Mouse (Mus musculus): ENCODE data around the gene Xirp1. TPM values are rescaled to one million over a fixed set of nuclear protein-coding genes. Genes with fewer than 3 reads are reported as not detected.

Gene Xirp1
- total RNA-seq, 1 experiment from 2014 or later = not detected

GRCm38 (mm10) chr9:119993092-119993844 lies 30.1 kb downstream of the Xirp1 start:
- ATAC-seq (replicated peaks; ENCODE audit: low read depth, poor library complexity, severe bottlenecking) = 0 out of 2 replicates have a peak, but pooled peaks have one; percentile 11

GRCm38 (mm10) chr9:119991310-119991709 lies 32.1 kb downstream of the Xirp1 start:
- ATAC-seq (replicated peaks; ENCODE audit: low read depth, poor library complexity, severe bottlenecking) = no peak

- no peak for ATAC-seq (replicated peaks; ENCODE audit: low read depth, poor library complexity, severe bottlenecking)
Observed at GRCm38 (mm10) chr9:119988304-119988703, 35.1 kb downstream of the Xirp1 start.

- no peak for ATAC-seq (replicated peaks; ENCODE audit: low read depth, poor library complexity, severe bottlenecking)
Observed at GRCm38 (mm10) chr9:119985881-119986574, 37.4 kb downstream of the Xirp1 start.

GRCm38 (mm10) chr9:119984536-119985011 lies 38.8 kb downstream of the Xirp1 start, which contains the start of gene Csrnp1:
Gene Csrnp1, minus strand, starts transcription at chr9:119984658.
- no peak for ATAC-seq (replicated peaks; ENCODE audit: low read depth, poor library complexity, severe bottlenecking)

GRCm38 (mm10) chr9:119983585-119984535 lies 39.5 kb downstream of the Xirp1 start:
- ATAC-seq (replicated peaks; ENCODE audit: low read depth, poor library complexity, severe bottlenecking) = peak; percentile 31

GRCm38 (mm10) chr9:119982956-119983551 lies 40.3 kb downstream of the Xirp1 start:
- no peak for ATAC-seq (replicated peaks; ENCODE audit: low read depth, poor library complexity, severe bottlenecking)

GRCm38 (mm10) chr9:119982241-119982811 lies 41.1 kb downstream of the Xirp1 start:
- ATAC-seq (replicated peaks; ENCODE audit: low read depth, poor library complexity, severe bottlenecking) = peak; percentile 19

GRCm38 (mm10) chr9:119981183-119982179 lies 41.9 kb downstream of the Xirp1 start:
- ATAC-seq (replicated peaks; ENCODE audit: low read depth, poor library complexity, severe bottlenecking) = peak; percentile 51

GRCm38 (mm10) chr9:119980770-119981182 lies 42.6 kb downstream of the Xirp1 start:
- no peak for ATAC-seq (replicated peaks; ENCODE audit: low read depth, poor library complexity, severe bottlenecking)

GRCm38 (mm10) chr9:119979749-119980148 lies 43.6 kb downstream of the Xirp1 start:
- ATAC-seq (replicated peaks; ENCODE audit: low read depth, poor library complexity, severe bottlenecking) = no peak

- no peak for ATAC-seq (replicated peaks; ENCODE audit: low read depth, poor library complexity, severe bottlenecking)
Observed at GRCm38 (mm10) chr9:119978811-119979441, 44.5 kb downstream of the Xirp1 start.

GRCm38 (mm10) chr9:119978151-119978810 lies 45.1 kb downstream of the Xirp1 start:
- ATAC-seq (replicated peaks; ENCODE audit: low read depth, poor library complexity, severe bottlenecking) = peak; percentile 7; the same call in 1 of the 2 replicates

- no peak for ATAC-seq (replicated peaks; ENCODE audit: low read depth, poor library complexity, severe bottlenecking)
Observed at GRCm38 (mm10) chr9:119977557-119978060, 45.8 kb downstream of the Xirp1 start.

- peak; percentile 6; the same call in 1 of the 2 replicates for ATAC-seq (replicated peaks; ENCODE audit: low read depth, poor library complexity, severe bottlenecking)
Observed at GRCm38 (mm10) chr9:119976704-119977556, 46.5 kb downstream of the Xirp1 start.

- ATAC-seq (replicated peaks; ENCODE audit: low read depth, poor library complexity, severe bottlenecking) = no peak
Observed at GRCm38 (mm10) chr9:119975286-119975685, 48.1 kb downstream of the Xirp1 start.

Measured in common myeloid progenitor, adult 5-6 weeks (primary cell).